Mouse (Mus musculus): ENCODE results near the gene Usp19. TPM values are rescaled to one million over a fixed set of nuclear protein-coding genes. Genes with fewer than 3 reads are reported as not detected.

Usp19 gene
- polyA plus RNA-seq, 1 experiment from 2014 or later: 51.5 TPM

- peaks cover 80% of the 10 kb centered on the region for H3K36me3 ChIP-seq
- no peak for ATAC-seq (replicated peaks; ENCODE audit: insufficient number of reproducible peaks, insufficient read depth, low FRiP score, low read depth)
Measured at GRCm38 (mm10) chr9:108540846-108541245, 50.4 kb downstream of the Usp19 start.

GRCm38 (mm10) chr9:108545986-108546385 lies 55.6 kb downstream of the Usp19 start:
- WGBS: 94% methylated on average over 3 of the region's 3 CpGs
- no peaks in the 10 kb centered on the region for H3K4me1 ChIP-seq (replicated peaks)
- ATAC-seq (replicated peaks; ENCODE audit: insufficient number of reproducible peaks, insufficient read depth, low FRiP score, low read depth): no peak
- H3K27me3 ChIP-seq: no peaks in the 10 kb centered on the region
- no peak overlapping the region for H3K27ac ChIP-seq
- H3K9ac ChIP-seq: no peak overlapping the region
- H3K36me3 ChIP-seq: peaks cover 88% of the 10 kb centered on the region
- H3K9me3 ChIP-seq (replicated peaks): no peaks in the 10 kb centered on the region
- no peak overlapping the region for H3K4me3 ChIP-seq
- H3K4me2 ChIP-seq: no peak overlapping the region

More at GRCm38 (mm10) chr9:108540846-108541245, 50.4 kb downstream of the Usp19 start:
- no peaks in the 10 kb centered on the region for H3K27me3 ChIP-seq
- H3K9me3 ChIP-seq (replicated peaks): no peaks in the 10 kb centered on the region
- H3K27ac ChIP-seq: no peak overlapping the region
- no peaks in the 10 kb centered on the region for H3K4me1 ChIP-seq (replicated peaks)
- H3K9ac ChIP-seq: no peak overlapping the region
- no peak overlapping the region for H3K4me3 ChIP-seq
- no peak overlapping the region for H3K4me2 ChIP-seq

GRCm38 (mm10) chr9:108546875-108547274 lies 56.5 kb downstream of the Usp19 start:
- Histone ChIP-seq H3K27me3 (no peaks in the 10 kb centered on the region), H3K9ac (no peak overlapping the region), H3K4me3 (no peak overlapping the region), H3K4me2 (no peak overlapping the region), H3K9me3 (replicated peaks) (no peaks in the 10 kb centered on the region), H3K4me1 (replicated peaks) (no peaks in the 10 kb centered on the region), H3K27ac (no peak overlapping the region), H3K36me3 (peaks cover 82% of the 10 kb centered on the region)
- WGBS: 88% methylated on average over 1 of the region's 1 CpGs
- no peak for ATAC-seq (replicated peaks; ENCODE audit: insufficient number of reproducible peaks, insufficient read depth, low FRiP score, low read depth)

Other genes with a start within 250 kb of the Usp19 start
- gene Dag1, start 226.6 kb upstream of the Usp19 start, polyA plus RNA-seq (2015; fragmentation: Nextera tagmentation; extraction: Ambion mirVana): 128 and 143 TPM in 2 replicates
- gene Nicn1, start 200.2 kb upstream of the Usp19 start, polyA plus RNA-seq (2015; fragmentation: Nextera tagmentation; extraction: Ambion mirVana): 23.9 and 29.0 TPM in 2 replicates
- gene Amt, start 193.7 kb upstream of the Usp19 start, polyA plus RNA-seq (2015; fragmentation: Nextera tagmentation; extraction: Ambion mirVana): 8.2 and 9.1 TPM in 2 replicates
- 356 and 369 TPM in 2 replicates for gene Rhoa, start 184.5 kb upstream of the Usp19 start, polyA plus RNA-seq (2015; fragmentation: Nextera tagmentation; extraction: Ambion mirVana)
- gene Tcta, start 184.4 kb upstream of the Usp19 start, polyA plus RNA-seq (2015; fragmentation: Nextera tagmentation; extraction: Ambion mirVana): 31.6 and 34.9 TPM in 2 replicates
- gene Gpx1, start 151.7 kb upstream of the Usp19 start, polyA plus RNA-seq (2015; fragmentation: Nextera tagmentation; extraction: Ambion mirVana): 746 and 792 TPM in 2 replicates
- 68.3 and 88.0 TPM in 2 replicates for gene Usp4, start 142.7 kb upstream of the Usp19 start, polyA plus RNA-seq (2015; fragmentation: Nextera tagmentation; extraction: Ambion mirVana)
- 0.38 and 0.53 TPM in 2 replicates for gene 1700102P08Rik, start 97.8 kb upstream of the Usp19 start, polyA plus RNA-seq (2015; fragmentation: Nextera tagmentation; extraction: Ambion mirVana)
- 0.84 and 1.1 TPM in 2 replicates for gene Ccdc36, start 62.1 kb upstream of the Usp19 start, polyA plus RNA-seq (2015; fragmentation: Nextera tagmentation; extraction: Ambion mirVana)
- not detected in 2 replicates for gene BC048562, start 54.1 kb upstream of the Usp19 start, polyA plus RNA-seq (2015; fragmentation: Nextera tagmentation; extraction: Ambion mirVana)
- gene Ccdc71, start 30.1 kb upstream of the Usp19 start, polyA plus RNA-seq (2015; fragmentation: Nextera tagmentation; extraction: Ambion mirVana): 32.2 and 42.1 TPM in 2 replicates
- gene Klhdc8b, start 29.0 kb upstream of the Usp19 start, polyA plus RNA-seq (2015; fragmentation: Nextera tagmentation; extraction: Ambion mirVana): 95.7 and 103 TPM in 2 replicates
- gene Lamb2, start 10.9 kb upstream of the Usp19 start, polyA plus RNA-seq (2015; fragmentation: Nextera tagmentation; extraction: Ambion mirVana): 55.5 and 64.2 TPM in 2 replicates
- gene Qars, start 17.1 kb downstream of the Usp19 start, polyA plus RNA-seq (2015; fragmentation: Nextera tagmentation; extraction: Ambion mirVana): 49.4 and 67.5 TPM in 2 replicates
- 75.1 and 84.6 TPM in 2 replicates for gene Qrich1, start 26.2 kb downstream of the Usp19 start, polyA plus RNA-seq (2015; fragmentation: Nextera tagmentation; extraction: Ambion mirVana)
- gene Impdh2, start 69.7 kb downstream of the Usp19 start, polyA plus RNA-seq (2015; fragmentation: Nextera tagmentation; extraction: Ambion mirVana): 81.6 and 97.3 TPM in 2 replicates
- gene Ndufaf3, start 76.8 kb downstream of the Usp19 start, polyA plus RNA-seq (2015; fragmentation: Nextera tagmentation; extraction: Ambion mirVana): 52.6 and 55.4 TPM in 2 replicates
- gene Dalrd3, start 79.3 kb downstream of the Usp19 start, polyA plus RNA-seq (2015; fragmentation: Nextera tagmentation; extraction: Ambion mirVana): 66.8 and 103 TPM in 2 replicates
- 42.5 and 68.5 TPM in 2 replicates for gene Wdr6, start 88.1 kb downstream of the Usp19 start, polyA plus RNA-seq (2015; fragmentation: Nextera tagmentation; extraction: Ambion mirVana)
- gene P4htm, start 107.1 kb downstream of the Usp19 start, polyA plus RNA-seq (2015; fragmentation: Nextera tagmentation; extraction: Ambion mirVana): 18.6 and 20.9 TPM in 2 replicates
- 38.3 and 47.1 TPM in 2 replicates for gene Arih2, start 158.8 kb downstream of the Usp19 start, polyA plus RNA-seq (2015; fragmentation: Nextera tagmentation; extraction: Ambion mirVana)
- 73.4 and 74.6 TPM in 2 replicates for gene Slc25a20, start 171.5 kb downstream of the Usp19 start, polyA plus RNA-seq (2015; fragmentation: Nextera tagmentation; extraction: Ambion mirVana)
- 25.7 and 26.8 TPM in 2 replicates for gene Prkar2a, start 198.7 kb downstream of the Usp19 start, polyA plus RNA-seq (2015; fragmentation: Nextera tagmentation; extraction: Ambion mirVana)